Mouse (Mus musculus) MEL-GATA-1-ER (cell line): Measurements from ENCODE around the gene Atp2b2.

ENCODE experiments used
- DNase-seq: peaks from one replicate; pipeline ENCODE4 v3.0.0-alpha.2; 2012; ENCODE audit warnings: low read depth; ENCODE audit errors: extremely low read depth

Atp2b2 gene

DNA sequence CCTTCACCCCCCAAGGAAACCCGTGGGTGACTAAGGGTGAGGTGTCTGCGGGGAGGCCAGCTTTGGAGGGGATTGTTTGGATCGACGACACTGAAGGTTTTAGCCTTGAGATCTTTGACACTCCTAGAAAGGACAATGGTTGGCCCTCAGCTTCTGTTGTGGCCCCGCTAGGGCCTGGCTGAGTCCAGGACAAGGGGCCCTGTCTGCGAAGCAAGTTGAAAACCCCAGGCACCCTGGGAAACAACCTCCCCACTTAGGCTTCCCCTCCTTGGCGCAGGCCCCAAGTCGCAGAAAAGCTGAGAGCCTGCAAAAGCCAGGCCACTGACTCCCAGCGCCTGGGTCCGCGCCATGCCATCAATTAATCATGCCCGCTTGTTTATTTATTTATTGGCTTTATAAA, at the start of gene Atp2b2:
TSS of gene Atp2b2 (minus strand) at position 282 of the 400 bp plus-strand sequence.
- DNase-seq = no peak

DNA sequence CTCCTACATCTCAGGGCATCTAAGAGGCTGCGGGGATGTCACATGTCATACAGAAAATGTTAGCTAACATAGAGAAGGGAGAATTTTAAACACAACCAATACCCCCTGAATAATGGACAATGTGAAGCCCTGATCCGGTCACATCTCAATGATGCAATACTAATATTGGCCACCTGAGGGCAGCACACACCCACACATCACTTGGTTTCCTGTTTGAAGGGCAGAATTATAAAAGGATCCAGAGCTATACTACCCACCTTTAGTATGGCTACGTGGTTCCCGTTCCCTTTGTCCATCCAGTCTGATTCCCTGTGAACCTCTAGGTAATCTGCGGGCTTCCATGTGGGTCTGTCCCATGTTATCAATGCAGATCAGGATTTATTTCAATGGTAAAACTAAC, 47.2 kb upstream of the Atp2b2 start:
- no peak for DNase-seq

DNA sequence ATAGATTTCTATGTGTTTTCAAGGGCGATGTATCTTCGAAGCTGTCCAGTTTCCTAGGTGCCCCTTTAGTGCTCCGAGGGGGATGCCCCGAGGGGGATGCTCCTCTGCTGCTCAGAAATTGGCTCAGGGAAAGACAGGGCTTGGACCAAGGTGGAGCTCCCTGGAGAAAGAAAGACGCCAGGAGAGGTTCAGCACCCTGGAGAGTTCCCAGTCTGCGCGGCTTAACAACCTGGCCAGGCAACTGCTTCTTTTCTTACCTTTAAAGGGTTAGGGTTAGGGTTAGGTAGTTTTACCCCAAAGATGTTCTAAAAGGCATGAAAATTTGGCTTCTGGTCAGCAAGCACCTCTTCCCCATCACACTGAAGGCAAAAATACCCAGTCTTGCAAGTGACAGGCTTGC, 44.7 kb upstream of the Atp2b2 start:
- no peak for DNase-seq

DNA sequence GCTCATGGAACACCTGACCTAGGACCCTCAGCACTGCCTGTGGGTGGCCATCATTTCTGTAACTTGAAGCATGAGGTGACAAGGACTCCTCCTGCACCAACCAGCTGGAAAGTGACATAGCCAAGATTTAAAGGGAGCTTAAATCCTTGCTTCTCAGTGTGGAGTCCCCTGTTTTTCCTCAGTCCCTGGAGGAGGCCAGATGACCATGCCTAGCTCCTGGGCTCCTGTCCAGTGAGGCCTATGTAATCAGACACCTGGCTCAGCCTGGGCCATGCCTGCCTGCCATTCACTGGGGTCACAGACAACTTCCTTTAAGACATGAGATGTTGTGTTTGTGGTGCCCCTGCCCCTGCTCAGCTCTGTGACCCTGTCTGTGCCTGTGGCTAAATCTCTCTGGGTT, 36.1 kb upstream of the Atp2b2 start:
- no peak for DNase-seq

DNA sequence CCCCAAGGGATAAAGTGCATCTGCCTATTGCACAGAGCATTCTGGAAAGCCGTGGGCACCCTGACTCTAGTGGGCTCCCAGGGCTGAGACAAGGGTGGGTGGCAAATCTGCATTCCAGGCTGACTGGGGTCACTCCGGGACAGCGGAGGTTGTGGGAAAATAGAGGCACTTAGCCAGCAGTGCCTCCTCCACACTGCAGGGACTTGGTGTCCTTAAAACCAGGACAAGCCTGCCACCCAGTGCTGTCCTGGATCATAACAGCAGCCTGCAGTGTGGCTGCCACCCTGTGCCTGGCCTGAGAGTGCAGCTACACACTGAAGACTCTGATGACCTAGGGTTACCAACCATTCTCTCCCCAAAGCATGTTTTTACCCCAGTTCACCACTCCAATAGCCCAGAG, 34.1 kb upstream of the Atp2b2 start:
- DNase-seq = no peak

DNA sequence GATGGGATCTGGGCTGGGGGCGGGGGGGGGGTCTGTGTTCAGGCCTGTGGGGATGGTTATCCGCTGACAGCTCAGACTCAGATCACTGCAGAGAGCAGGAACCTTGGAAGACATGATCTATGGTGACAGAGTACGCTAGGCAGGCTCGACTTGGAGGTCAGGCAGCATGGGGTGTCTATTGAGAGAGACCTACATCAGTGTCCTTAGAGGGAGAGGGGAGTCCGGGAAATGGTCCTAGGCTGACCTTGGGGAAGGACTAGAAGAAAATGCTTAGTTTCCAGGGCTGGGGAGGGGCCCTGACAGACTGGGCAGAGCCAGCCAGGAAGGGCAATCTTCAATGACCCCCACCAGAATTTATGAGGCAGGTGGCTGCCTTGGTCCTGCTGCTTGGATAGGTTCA, 33.6 kb upstream of the Atp2b2 start:
- DNase-seq = no peak

DNA sequence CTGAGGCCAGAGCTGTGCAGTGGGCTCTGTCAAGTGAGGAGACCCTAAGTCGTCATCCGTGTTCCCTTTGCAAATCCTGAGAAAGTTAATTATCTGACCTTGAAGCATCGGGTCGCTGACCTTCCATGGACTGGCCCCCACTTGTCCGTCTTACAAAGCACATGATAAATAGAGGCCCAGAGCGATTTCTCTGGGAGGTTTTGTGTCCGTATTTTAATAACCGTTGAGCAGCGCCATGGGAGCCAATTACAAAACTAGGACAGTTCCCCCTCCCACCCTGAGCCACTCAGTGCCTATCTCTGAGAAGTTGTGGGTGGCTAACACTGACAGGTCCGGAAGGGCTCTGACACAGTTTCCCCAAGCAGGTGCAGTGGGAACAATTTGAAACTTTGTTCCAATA, 32.5 kb upstream of the Atp2b2 start:
- no peak for DNase-seq

DNA sequence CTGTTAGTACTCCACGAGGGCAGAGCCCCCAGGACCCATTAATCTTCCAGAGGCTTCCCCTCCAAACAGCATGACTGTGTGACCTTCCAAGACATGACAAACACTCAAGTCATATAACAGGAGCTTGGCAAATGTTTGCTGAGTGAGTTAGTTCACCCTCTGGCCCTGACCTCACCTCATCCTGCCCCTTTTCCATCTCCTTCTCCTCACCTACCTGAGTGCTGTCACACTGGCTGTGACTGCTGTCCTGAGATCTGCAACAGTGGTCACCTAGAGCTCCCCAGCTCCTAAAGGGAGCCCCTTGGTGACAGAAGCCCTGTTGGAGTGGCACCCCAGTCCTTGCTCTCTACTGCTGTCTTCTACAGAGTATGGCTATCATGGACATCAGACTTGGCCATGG, 31.8 kb upstream of the Atp2b2 start:
- DNase-seq = no peak

DNA sequence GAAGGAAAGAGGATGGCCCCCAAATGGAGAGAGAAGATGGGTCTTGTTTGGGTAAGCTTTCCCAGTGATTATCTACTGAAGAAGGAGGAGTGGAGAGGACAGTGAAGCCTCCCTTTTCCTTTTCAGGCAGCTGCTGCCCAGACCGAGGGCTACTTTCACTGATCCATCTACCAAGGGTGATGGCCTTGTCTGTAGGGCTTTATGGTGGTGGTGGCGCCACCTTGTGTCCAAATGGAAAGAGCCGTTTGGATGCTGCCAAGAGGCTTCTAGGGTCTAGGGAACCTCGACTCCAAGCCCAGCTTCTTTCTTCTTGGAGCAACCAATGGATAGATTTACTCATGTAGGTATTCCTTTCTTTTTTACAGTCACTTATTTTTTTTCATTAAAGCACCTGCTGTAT, 29.2 kb upstream of the Atp2b2 start:
- DNase-seq = no peak

DNA sequence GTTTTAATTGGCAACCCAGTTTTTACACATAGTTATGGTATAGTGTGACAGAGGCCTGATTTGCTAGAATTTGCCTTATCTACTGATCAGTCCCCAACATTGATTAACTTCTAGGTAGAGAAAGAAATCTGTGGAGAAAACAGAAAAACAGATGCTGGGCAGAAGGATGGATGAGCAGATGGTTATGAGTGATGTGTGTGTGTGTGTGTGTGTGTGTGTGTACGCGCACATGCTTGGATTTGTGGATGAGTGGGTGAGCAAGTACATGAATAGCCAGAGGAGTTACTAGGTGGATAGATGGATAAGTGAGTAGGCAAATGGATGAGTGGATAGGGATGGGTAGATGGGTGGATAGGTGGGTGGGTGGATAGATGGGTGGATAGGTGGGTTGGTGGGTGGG, 20.7 kb upstream of the Atp2b2 start:
- DNase-seq = no peak

DNA sequence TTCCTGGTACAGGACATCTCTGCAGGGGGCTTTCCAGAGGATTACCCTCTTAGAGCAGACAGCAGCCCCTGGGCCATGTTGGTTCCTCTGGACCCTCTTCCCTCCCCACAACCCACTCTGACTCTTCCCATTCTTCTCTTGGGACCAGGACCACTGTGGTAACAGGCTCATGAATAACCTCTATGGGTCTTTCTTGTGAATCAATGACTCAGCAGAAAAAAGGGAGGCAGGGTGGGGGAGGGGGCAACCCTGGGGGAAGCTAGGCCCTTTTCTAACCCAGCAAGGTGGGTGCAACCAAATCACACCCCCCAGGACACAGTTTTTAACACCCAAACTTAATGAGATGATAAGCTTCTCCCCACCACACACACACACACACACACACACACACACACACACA, 20.3 kb upstream of the Atp2b2 start:
- no peak for DNase-seq

DNA sequence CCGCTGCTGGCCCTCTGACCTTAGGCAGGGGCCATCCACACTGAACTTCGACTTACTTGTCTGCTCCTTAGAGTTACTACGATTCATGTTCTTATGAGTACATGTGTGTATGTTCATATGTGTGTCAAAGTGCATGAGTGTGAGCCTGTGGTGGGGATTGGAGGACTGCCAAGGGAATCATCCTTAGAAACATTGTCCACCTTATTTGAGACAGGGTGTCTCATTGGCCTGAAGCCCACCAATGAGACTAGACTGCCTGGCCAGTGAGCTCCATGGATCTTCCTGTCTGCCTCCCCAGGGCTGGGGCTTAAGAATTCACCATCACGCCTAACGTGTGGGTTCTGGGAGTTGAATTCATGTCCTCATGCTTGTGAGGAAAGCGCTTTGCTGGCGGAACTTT, 16.8 kb upstream of the Atp2b2 start:
- DNase-seq = no peak

DNA sequence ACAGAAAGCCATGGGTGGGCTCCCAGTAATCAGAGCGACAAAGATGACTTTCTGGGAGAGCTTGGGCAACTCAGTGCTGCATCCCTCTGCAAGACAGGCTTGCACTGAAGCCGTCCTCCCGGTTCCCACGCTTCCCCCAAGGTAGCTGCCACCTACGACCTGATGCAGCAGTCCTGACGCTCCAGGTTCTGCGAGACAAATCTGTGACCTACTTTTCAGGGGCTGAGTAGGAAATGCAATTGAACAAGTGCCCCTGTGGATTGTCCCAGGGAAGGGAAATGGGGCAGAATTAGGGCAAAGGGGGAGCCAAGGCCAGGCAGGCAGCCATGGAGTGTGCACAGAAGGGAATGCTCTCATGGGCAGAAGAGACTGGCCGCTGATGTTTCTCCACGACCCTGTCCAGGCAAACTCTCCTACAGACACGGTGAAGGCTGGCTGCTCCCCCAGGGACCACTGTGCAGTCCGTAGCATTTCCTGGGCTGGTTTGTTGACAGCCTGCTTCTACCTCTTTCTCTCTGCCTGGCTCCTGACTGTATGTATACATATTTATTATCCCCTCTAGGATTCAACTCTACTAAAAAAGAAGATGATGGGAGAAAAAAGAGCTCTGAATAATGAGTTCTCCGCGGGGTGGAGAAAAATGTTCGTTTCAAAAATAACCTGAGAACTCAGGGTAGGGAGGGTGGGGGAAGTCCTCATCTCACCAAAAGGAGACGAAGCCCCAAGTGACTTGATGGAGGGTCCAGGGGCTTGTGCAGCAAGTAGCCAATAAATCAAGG, 15.8 kb upstream of the Atp2b2 start:
- no peak for DNase-seq

DNA sequence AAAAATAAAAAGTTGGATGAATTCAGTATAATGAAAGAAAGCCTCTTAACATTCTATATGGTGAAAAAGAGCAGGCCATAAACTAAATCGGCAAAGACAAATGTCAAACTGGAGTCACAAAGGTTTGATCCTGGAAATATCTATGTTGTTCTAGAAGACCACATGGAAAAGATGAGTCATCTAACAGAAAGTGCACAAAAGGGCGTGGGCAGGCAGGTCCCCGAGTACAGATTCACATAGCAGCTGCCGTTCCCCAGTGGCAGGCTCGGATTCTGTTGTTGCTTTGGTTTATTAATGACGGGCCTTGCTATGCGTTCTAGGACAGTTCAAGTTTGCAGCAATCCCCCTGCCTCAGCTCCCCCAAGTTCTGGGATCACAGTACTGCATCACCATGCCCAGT, 12.9 kb upstream of the Atp2b2 start:
- no peak for DNase-seq

DNA sequence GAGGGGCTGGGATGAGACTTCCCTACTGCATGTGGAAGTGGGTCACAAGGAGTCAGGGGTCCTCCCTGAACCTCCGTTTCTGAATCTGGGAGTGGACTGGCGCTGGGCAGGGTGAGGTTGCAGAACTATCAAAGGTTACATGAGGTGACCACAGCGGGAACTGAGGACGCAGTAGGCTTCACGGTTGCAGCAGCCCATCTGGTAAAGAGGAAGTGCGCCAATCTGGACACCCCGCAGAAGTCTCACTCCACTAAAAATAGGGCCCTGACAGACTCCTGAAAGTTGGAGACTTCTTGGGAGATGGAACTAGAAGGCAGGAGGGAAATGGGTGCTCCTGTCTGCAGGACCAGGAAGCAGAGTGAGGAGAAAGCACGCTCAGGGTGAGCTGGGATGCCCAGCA, 2.5 kb upstream of the Atp2b2 start:
- no peak for DNase-seq

DNA sequence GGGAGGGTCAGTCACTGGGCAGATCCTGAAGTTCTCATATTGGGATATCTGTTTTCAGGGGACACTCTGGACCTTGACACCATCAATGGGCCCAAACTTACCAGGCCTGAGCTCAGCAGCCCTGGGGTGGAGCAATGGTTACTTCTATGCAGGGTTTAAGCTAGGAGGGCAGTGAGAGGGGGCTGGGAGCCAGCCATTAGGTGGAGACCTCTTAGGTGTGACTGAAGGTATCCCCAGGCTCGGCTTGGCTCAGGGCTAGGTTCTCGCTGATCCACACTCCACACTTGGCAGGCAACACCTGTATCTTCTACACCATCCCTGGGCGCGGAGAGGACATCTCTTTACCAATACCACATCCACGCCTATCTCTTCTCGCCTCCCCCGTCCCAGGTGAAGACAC, 423 bp upstream of the Atp2b2 start:
- DNase-seq = no peak

DNA sequence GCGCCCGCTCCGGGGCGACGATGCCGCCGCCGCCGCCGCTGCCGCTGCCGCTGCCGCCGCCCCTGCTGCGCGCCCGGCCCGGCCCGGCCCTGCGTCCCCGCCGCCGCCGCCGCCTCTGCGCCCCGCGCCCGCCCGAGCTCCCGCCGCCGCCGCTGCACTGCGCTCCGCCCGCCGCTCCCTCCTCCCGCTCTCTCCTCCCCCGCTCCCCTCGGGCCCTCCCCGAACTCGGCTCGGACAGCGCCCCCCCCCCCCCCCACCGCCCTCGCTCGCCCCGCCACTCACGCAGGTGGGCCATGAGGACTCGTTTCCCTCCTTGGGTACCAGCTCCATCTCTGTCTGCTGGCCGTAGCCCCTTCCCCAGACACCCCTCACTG, 515 bp downstream of the Atp2b2 start:
- no peak for DNase-seq

DNA sequence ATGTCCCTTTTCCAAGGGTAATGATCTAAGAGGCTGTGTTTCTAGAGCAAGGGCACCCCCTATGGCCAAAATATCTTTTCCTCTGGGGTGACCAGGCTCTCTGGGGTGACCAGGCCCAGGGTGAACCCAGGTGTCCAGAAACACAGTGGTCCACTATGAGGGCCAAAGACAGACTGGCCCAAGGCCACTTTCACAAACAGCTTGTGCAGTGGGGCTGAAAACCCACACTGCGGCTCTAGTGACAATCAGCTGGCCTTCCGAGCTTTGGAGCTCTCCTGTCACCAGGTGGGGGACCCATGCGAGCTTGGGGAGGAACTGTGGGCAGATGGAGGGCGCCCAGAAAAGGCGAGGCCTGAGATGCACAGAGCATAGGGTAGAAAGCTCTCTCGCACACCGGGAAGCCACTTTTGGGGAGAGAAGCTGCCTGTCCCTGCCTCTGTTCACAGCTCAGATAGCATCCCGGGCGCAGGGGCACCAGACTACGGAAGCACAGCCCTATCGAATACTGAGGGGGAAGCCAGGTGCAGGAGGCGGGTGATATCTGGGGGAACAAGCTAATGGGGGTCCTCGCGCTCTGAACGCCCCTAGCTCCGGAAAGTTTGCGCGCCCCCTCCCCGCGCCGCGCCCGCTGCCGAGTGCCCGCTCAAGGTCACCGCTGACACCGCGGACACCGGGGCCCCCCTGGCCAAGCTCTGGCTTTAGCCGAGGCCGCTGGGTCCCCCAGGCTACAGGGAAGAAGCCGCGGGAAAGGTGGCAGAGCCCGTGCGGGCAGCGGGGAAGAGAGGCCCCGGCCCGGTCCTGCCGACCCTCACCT, 1.1 kb downstream of the Atp2b2 start:
- no peak for DNase-seq

DNA sequence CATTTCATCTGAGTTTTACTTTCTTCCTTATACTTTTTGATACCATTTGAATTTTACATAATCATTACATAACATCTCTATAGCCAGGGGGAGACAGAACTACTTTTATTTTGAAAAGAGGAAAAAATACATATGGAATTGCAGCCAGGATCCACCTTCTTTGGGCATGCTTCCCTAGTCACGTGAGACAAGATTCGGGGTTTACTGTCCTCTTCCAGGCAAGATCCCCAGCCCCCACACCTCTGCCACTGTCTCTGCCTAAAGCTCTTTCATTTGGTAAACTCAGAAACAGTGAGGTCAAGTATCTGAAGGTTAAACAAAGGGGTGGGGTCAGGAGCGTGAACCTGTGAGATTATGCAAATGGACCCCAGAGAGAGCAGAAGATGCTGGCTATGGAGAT, 6.7 kb downstream of the Atp2b2 start:
- no peak for DNase-seq

DNA sequence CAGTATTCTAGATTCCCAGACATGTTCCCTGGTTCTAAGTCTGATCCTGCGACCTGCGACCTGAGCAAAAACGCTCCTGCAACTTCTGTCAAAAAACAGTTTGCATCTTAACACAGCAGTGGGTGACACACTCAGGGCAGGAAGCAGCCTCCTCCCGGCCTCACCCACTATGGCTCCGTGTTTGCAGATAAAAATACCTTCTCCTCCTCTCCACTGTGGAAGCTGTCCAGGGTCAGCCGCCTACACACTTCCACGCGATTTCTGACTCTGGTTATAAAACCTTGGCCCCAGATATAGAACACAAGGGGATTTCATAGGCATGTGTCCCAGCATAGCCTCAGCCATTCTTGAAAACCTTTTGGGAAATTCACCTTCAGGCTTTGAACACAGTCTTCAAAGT, 9.6 kb downstream of the Atp2b2 start:
- no peak for DNase-seq

DNA sequence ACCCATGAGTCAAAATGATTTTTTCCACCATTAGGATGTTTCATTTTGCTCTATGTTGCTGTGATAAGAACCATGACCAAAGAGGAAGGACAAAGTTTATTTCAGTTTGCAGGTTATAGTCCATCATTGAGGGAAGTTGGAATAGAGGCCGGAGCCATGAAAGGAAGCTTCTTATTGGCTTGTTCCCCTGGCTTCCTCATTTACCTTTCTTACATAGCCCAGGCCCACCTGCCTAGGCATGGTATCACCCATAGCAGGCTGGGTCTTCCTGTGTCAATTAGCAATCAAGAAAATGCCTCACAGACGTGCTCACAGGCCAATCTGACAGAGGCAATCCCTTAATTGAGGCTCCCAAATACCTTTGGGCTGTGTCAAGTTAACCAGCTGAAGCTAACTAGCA, 18.6 kb downstream of the Atp2b2 start:
- DNase-seq = no peak

DNA sequence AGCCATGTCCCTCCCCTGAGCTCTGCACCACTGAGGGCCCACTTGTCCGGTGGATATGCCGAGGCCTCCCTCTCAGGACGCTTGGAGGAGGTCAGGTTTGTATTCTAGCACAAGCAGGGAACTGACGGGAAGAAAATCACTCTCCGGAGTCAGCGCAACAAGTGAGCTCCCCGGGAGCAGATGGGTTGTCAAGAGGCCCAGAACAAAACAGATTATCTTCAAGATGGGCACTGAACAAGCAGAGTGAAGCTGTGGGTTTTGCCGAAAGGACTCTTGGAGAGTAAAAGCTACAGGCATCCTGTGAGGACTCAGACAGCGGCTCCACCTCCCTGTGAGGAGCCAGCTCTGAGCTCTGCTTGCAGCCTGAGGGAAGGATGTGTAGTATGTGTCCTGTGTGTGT, 20.3 kb downstream of the Atp2b2 start:
- no peak for DNase-seq

DNA sequence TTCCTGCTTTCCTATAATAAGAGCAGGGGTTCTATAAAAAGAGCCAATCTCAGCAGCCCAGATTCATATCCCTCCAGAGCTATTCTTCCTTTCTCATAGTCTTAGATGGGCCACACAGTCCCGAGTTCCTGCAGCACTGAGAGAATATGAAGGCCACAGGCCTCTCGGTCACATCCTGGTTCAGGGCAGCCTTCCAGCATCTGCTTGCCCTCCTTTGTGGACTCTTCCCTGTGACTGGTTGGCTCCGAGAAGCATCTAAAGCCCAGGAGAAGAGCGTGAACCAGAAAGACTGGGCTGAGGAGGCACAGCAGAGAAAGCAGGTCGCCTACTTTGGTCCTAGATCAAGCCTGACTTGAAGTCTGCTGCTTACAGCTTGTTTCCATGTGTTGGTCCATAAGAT, 28.6 kb downstream of the Atp2b2 start:
- no peak for DNase-seq
